Mouse (Mus musculus) midbrain, embryonic 16.5 days (tissue): ENCODE measurements around the gene Unc13a. TPM values are rescaled to one million over a fixed set of nuclear protein-coding genes. Genes with fewer than 3 reads are reported as not detected.

Experiments used
- ATAC-seq: fragments of 200-750 bp; cut with Nextera tagmentation; 2 replicates; pipeline ENCODE4 v1.8.0; 2017; ENCODE audit warnings: moderate TSS enrichment
- H3K27ac ChIP-seq: fragments of 300-500 bp; sonication (generic); 2 replicates; pipeline ENCODE4 v1.5.1; 2014; ENCODE audit warnings: mild to moderate bottlenecking, low read length, mixed read lengths
- H3K27me3 ChIP-seq: fragments of 300-500 bp; sonication (generic); 2 replicates; pipeline ENCODE4 v1.6.1; 2014; ENCODE audit warnings: low read depth, low read length, mixed read lengths; ENCODE audit not compliant: control insufficient read depth, insufficient read depth
- H3K36me3 ChIP-seq: fragments of 300-500 bp; sonication (generic); 2 replicates; pipeline ENCODE4 v1.6.1; 2014; ENCODE audit warnings: mild to moderate bottlenecking, low read length, moderate library complexity, mixed read lengths; ENCODE audit not compliant: control insufficient read depth, insufficient read depth
- H3K4me1 ChIP-seq: fragments of 300-500 bp; sonication (generic); 2 replicates; pipeline ENCODE4 v1.6.1; 2014; ENCODE audit warnings: mild to moderate bottlenecking, low read length, mixed read lengths; ENCODE audit not compliant: control insufficient read depth, insufficient read depth
- H3K4me2 ChIP-seq: fragments of 300-500 bp; sonication (generic); 2 replicates; pipeline ENCODE4 v1.6.1; 2014; ENCODE audit warnings: mild to moderate bottlenecking, low read length, mixed read lengths
- H3K4me3 ChIP-seq: fragments of 300-500 bp; sonication (generic); 2 replicates; pipeline ENCODE4 v1.5.1; 2014; ENCODE audit warnings: low read depth, mild to moderate bottlenecking, low read length, moderate library complexity, mixed read lengths
- H3K9ac ChIP-seq: fragments of 300-500 bp; sonication (generic); 2 replicates; pipeline ENCODE4 v1.6.1; 2014; ENCODE audit warnings: low read depth, low read length, mixed read lengths
- H3K9me3 ChIP-seq: fragments of 300-500 bp; sonication (generic); replicated peaks from 2 replicates; pipeline ENCODE4 v1.6.1; 2014; ENCODE audit warnings: mild to moderate bottlenecking, low read length, mixed read lengths; ENCODE audit not compliant: control insufficient read depth, poor library complexity, severe bottlenecking
- WGBS: fragments of 180-500 bp; shearing (Covaris S2); extraction: QIAGEN DNeasy Blood & Tissue Kit; methylation state at CpG from one replicate; pipeline ENCODE4 v1.1.7; 2014; 5-methylcytosine and 5-hydroxymethylcytosine counted together
- microRNA-seq: library from miRNA; unstranded; fragments of <30 nt; microRNA quantifications from one replicate; pipeline ENCODE4, GENCODE M21; 2017
- polyA plus RNA-seq: library from polyadenylated mRNA; unstranded; fragments of >200 nt; fragmentation: Nextera tagmentation; extraction: Ambion mirVana; gene quantifications from 2 replicates; pipeline ENCODE4 v1.2.1, GENCODE M21; 2015

Unc13a gene
- polyA plus RNA-seq, 1 experiment from 2014 or later = 23.5 TPM

DNA sequence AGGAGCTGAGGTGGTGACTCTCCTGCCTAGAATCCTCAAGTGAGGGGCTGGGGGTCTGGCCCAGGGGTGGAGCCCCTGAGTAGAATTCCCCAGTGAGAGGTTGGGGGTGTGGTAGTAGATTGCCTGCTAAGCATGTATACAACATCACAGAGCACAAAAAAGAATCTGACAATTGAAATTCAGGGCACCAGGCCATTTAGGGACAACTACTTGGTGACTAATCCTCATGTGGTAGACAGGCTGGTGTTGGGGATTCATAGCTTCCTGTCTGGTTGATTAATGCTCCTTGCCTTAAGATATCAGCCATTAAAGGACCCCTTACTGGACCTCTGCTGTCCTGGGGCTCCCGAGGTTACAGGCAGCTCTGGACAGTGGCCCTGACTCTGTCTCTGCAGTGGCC is 92.5 kb downstream of the Unc13a start:
- no peak overlapping the region for H3K4me2 ChIP-seq
- peaks cover 16% of the 10 kb centered on the region for H3K36me3 ChIP-seq
- WGBS = 79% methylated on average over 1 of the region's 1 CpGs
- H3K9ac ChIP-seq = no peak overlapping the region
- H3K4me3 ChIP-seq = no peak overlapping the region
- H3K27me3 ChIP-seq = no peaks in the 10 kb centered on the region
- no peaks in the 10 kb centered on the region for H3K9me3 ChIP-seq
- no peak for ATAC-seq
- H3K4me1 ChIP-seq = no peaks in the 10 kb centered on the region
- no peak overlapping the region for H3K27ac ChIP-seq

GRCm38 (mm10) chr8:71577856-71578387 is 93.6 kb downstream of the Unc13a start:
- Histone ChIP-seq H3K4me1 (peaks cover under 1% of the 10 kb centered on the region; the same call in 1 of the 2 replicates), H3K4me3 (no peak overlapping the region), H3K9ac (no peak overlapping the region), H3K27ac (no peak overlapping the region), H3K36me3 (peaks cover 13% of the 10 kb centered on the region; the same call in 1 of the 2 replicates), H3K27me3 (no peaks in the 10 kb centered on the region), H3K9me3 (no peaks in the 10 kb centered on the region), H3K4me2 (no peak overlapping the region)
- no peak for ATAC-seq
- WGBS = 71% methylated on average over 4 of the region's 4 CpGs

- peaks cover 19% of the 10 kb centered on the region for H3K4me1 ChIP-seq
- WGBS = 91% methylated on average over 1 of the region's 1 CpGs
- ATAC-seq = no peak
These were observed 96.5 kb downstream of the Unc13a start for GRCm38 (mm10) chr8:71575020-71575419.

DNA sequence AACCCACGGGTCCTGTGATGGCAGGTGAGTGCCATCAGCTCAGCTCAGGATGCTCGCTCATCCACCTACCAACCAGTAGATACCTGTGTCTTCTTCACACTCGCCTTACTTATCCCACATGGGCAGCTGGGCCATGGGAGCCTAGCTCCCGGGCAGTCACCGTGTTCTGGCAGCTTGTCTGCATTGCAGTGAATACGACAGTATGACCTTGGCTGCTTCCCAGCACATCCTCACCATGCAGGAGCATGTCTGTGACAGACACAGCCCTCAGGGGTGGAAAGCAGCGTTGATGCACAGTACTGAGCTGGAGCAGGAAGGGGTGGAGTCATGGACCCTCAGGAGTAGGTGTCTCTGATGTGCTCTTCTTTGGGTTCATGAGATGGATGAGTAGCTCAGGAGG is 97.1 kb downstream of the Unc13a start:
- peaks cover 19% of the 10 kb centered on the region for H3K4me1 ChIP-seq
- WGBS = 76% methylated on average over 7 of the region's 7 CpGs
- no peak for ATAC-seq
- H3K36me3 ChIP-seq = 0 out of 2 replicates have a peak, but pooled peaks cover under 1% of the 10 kb centered on the region
- H3K4me3 ChIP-seq = no peak overlapping the region
- H3K27ac ChIP-seq = no peak overlapping the region
- no peak overlapping the region for H3K4me2 ChIP-seq
- H3K9me3 ChIP-seq = no peaks in the 10 kb centered on the region
- H3K9ac ChIP-seq = no peak overlapping the region
- no peaks in the 10 kb centered on the region for H3K27me3 ChIP-seq

More at GRCm38 (mm10) chr8:71575020-71575419, 96.5 kb downstream of the Unc13a start:
- Histone ChIP-seq H3K27ac (no peak overlapping the region), H3K9ac (no peak overlapping the region), H3K36me3 (0 out of 2 replicates have a peak, but pooled peaks cover 2% of the 10 kb centered on the region), H3K9me3 (no peaks in the 10 kb centered on the region), H3K27me3 (no peaks in the 10 kb centered on the region), H3K4me3 (no peak overlapping the region), H3K4me2 (no peak overlapping the region)

Small RNAs within 50 kb of the gene (microRNA-seq; reads per million reads assigned to microRNA genes)
- 4.3 reads per million, percentile 21 among the genes with 10 or more reads in this experiment for gene Mir6769b

Other genes with a start within 250 kb of the Unc13a start
- 176 TPM in 2 replicates for gene Abhd8, start 208.1 kb downstream of the Unc13a start, polyA plus RNA-seq
- gene Mrpl34, start 206.8 kb downstream of the Unc13a start, polyA plus RNA-seq = 182 and 191 TPM in 2 replicates
- 224 and 231 TPM in 2 replicates for gene Dda1, start 202.6 kb downstream of the Unc13a start, polyA plus RNA-seq
- 4.0 and 5.9 TPM in 2 replicates for gene Ano8, start 185.8 kb downstream of the Unc13a start, polyA plus RNA-seq
- gene Gtpbp3, start 183.7 kb downstream of the Unc13a start, polyA plus RNA-seq = 11.8 and 12.5 TPM in 2 replicates
- 5.7 and 6.5 TPM in 2 replicates for gene Plvap, start 160.0 kb downstream of the Unc13a start, polyA plus RNA-seq
- 0.11 TPM in 1 of 2 replicates, not detected in the other for gene Ccdc194, start 146.0 kb downstream of the Unc13a start, polyA plus RNA-seq
- gene Bst2, start 134.3 kb downstream of the Unc13a start, polyA plus RNA-seq = 6.8 and 7.9 TPM in 2 replicates
- 52.4 and 60.3 TPM in 2 replicates for gene Mvb12a, start 128.8 kb downstream of the Unc13a start, polyA plus RNA-seq
- gene Tmem221, start 112.9 kb downstream of the Unc13a start, polyA plus RNA-seq = 0.17 TPM in 1 of 2 replicates, not detected in the other
- not detected in 2 replicates for gene Nxnl1, start 105.2 kb downstream of the Unc13a start, polyA plus RNA-seq
- gene Slc27a1, start 102.9 kb downstream of the Unc13a start, polyA plus RNA-seq = 71.4 and 79.2 TPM in 2 replicates
- gene Pgls, start 79.6 kb downstream of the Unc13a start, polyA plus RNA-seq = 219 and 237 TPM in 2 replicates
- gene Fam129c, start 74.1 kb downstream of the Unc13a start, polyA plus RNA-seq = 6.4 and 7.9 TPM in 2 replicates
- 68.8 and 70.8 TPM in 2 replicates for gene Colgalt1, start 60.8 kb downstream of the Unc13a start, polyA plus RNA-seq
- gene Jak3, start 4.5 kb upstream of the Unc13a start, polyA plus RNA-seq = 4.7 and 5.4 TPM in 2 replicates
- 1.4 TPM in 1 of 2 replicates, not detected in the other for gene Insl3, start 17.5 kb upstream of the Unc13a start, polyA plus RNA-seq
- 0.20 and 0.50 TPM in 2 replicates for gene B3gnt3, start 30.0 kb upstream of the Unc13a start, polyA plus RNA-seq
- 88.4 and 107 TPM in 2 replicates for gene Fcho1, start 54.0 kb upstream of the Unc13a start, polyA plus RNA-seq
- 9.6 and 9.9 TPM in 2 replicates for gene Zfp709, start 210.3 kb upstream of the Unc13a start, polyA plus RNA-seq
- gene Zfp882, start 236.9 kb upstream of the Unc13a start, polyA plus RNA-seq = 18.4 and 21.2 TPM in 2 replicates
- 32.7 and 33.6 TPM in 2 replicates for gene Zfp617, start 236.9 kb upstream of the Unc13a start, polyA plus RNA-seq